Mouse (Mus musculus) myocyte (in vitro differentiated cells): ENCODE measurements at regions not wholly inside any gene's neighbourhood (a gene's known extent, or its start where the extent isn't known, plus 50 kb on each side); places are given as distances from the start of the nearest gene placed in this dataset.
"Not testable (repeated sequence)": the region's sequence is repeated elsewhere in the genome, so short reads cannot be mapped to it uniquely, and the experiment has no call there.

ENCODE experiments used
- H3K27me3 ChIP-seq: one replicate; pipeline ENCODE4 v1.6.1; 2011; ENCODE audit not compliant: control insufficient read depth, insufficient read depth, insufficient read length
- H3K36me3 ChIP-seq: one replicate; pipeline ENCODE4 v1.6.1; 2011; ENCODE audit not compliant: control insufficient read depth, insufficient read depth
- H3K4me2 ChIP-seq: one replicate; pipeline ENCODE4 v1.6.1; 2011; ENCODE audit warnings: low read depth, control low read depth
- H3K4me3 ChIP-seq: one replicate; pipeline ENCODE4 v1.5.1; 2011; ENCODE audit warnings: mild to moderate bottlenecking, control low read depth, moderate library complexity
- H3K79me2 ChIP-seq: one replicate; pipeline ENCODE4 v1.6.1; 2011; ENCODE audit not compliant: control insufficient read depth, insufficient read depth
- H3ac ChIP-seq: one replicate; pipeline ENCODE4 v1.6.1; 2011; ENCODE audit not compliant: control insufficient read depth, insufficient read length
- CEBPB ChIP-seq: IDR thresholded peaks from 2 replicates; pipeline ENCODE4 v1.6.1; 2011; ENCODE audit warnings: mild to moderate bottlenecking, moderate library complexity; ENCODE audit not compliant: poor library complexity, insufficient read depth, severe bottlenecking
- MAX ChIP-seq: IDR thresholded peaks from one replicate; pipeline ENCODE4 v1.6.1; 2011; ENCODE audit warnings: low read depth, mild to moderate bottlenecking, control low read depth
- MYOD1 ChIP-seq, 3 experiments: IDR thresholded peaks; one replicate each; pipeline ENCODE4 v1.6.1; 2011; ENCODE audit warnings: control low read depth in 2 of 3, low read depth in 2 of 3, mild to moderate bottlenecking in 2 of 3, moderate library complexity in 1 of 3; ENCODE audit not compliant: insufficient read length in 2 of 3, control insufficient read depth in 1 of 3
- MYOG ChIP-seq, 3 experiments: IDR thresholded peaks; one replicate each; pipeline ENCODE4 v1.6.1; 2011; ENCODE audit warnings: control low read depth in 2 of 3, low read depth in 2 of 3, mild to moderate bottlenecking in 2 of 3; ENCODE audit not compliant: insufficient read length in 2 of 3, control insufficient read depth in 1 of 3, insufficient read depth in 1 of 3
- POLR2A ChIP-seq: IDR thresholded peaks from one replicate; pipeline ENCODE4 v1.6.1; 2011; ENCODE audit warnings: low read depth, mild to moderate bottlenecking, control low read depth, moderate library complexity; ENCODE audit not compliant: insufficient read length
- POLR2AphosphoS2 ChIP-seq: IDR thresholded peaks from one replicate; pipeline ENCODE4 v1.6.1; 2011; ENCODE audit warnings: low read depth, control low read depth; ENCODE audit not compliant: insufficient read length
- REST ChIP-seq: IDR thresholded peaks from one replicate; pipeline ENCODE4 v1.6.1; 2011; ENCODE audit warnings: mild to moderate bottlenecking, control low read depth, moderate library complexity; ENCODE audit not compliant: insufficient read depth, insufficient read length
- SRF ChIP-seq: IDR thresholded peaks from one replicate; pipeline ENCODE4 v1.6.1; 2011; ENCODE audit warnings: low read depth; ENCODE audit not compliant: control insufficient read depth, insufficient read length
- TCF12 ChIP-seq: IDR thresholded peaks from one replicate; pipeline ENCODE4 v1.6.1; 2011; ENCODE audit warnings: mild to moderate bottlenecking, control low read depth; ENCODE audit not compliant: poor library complexity, insufficient read depth, severe bottlenecking
- TCF3 ChIP-seq: IDR thresholded peaks from one replicate; pipeline ENCODE4 v1.6.1; 2011; ENCODE audit warnings: low read depth, control low read depth; ENCODE audit not compliant: insufficient read length
- USF1 ChIP-seq: IDR thresholded peaks from one replicate; pipeline ENCODE4 v1.6.1; 2011; ENCODE audit warnings: low read depth, mild to moderate bottlenecking, control low read depth, moderate library complexity

DNA sequence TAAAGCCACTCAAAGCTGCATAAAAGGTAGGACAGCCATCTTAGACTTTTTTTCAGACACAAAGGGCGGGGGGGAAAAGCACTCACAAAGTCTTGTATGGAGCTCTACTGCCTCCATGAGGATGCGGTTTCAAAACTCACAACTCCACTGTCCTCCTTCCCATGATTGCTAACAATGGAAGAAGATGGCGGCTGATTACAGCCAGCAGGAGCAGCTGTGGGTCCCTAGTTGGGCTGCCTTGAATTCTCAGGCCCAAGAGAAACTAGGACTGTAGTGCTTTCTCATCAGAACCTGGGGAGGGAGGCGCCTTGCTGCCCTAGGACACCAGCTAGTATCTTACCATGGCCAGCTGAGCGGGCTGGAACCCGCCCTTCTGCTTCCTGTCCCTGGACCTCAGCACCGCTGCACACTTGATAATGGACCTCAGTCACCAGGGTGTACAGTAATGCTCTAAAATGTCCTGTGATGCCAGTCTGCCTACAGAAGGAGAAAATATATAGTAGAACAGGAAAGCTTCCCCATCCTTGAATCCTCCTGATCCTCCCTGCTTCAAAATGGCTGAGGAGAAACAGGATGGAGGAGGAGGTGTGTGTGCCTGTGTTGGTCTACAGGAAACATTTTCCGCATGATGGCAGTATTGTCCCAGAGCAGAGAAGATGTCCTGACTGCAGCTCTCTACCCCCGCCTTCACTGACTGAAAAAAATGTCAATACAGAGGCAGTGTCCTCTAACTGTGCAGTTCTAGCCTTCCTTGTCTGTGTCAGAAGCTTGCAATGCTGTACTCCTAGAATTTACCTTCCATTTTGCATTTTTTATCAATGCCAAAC is 183.7 kb upstream of the Olfr1324 start:
- TF ChIP-seq CEBPB (no peak), MAX (no peak), SRF (no peak), USF1 (no peak), MYOD1 (IDR thresholded peaks at IDR 0.05; ENCODE audit: control insufficient read depth in 1 of 3, insufficient read length in 2 of 3, low read depth in 2 of 3) (no peak), TCF12 (no peak), POLR2AphosphoS2 (no peak), MYOG (IDR thresholded peaks at IDR 0.05; ENCODE audit: control insufficient read depth in 1 of 3, insufficient read depth in 1 of 3, insufficient read length in 2 of 3, low read depth in 2 of 3) (no peak)
- H3ac ChIP-seq: no peak overlapping the region
- no peaks in the 10 kb centered on the region for H3K27me3 ChIP-seq
- H3K4me2 ChIP-seq: no peak overlapping the region
- no peaks in the 10 kb centered on the region for H3K79me2 ChIP-seq
- peaks cover 4% of the 10 kb centered on the region for H3K36me3 ChIP-seq
- no peak overlapping the region for H3K4me3 ChIP-seq

DNA sequence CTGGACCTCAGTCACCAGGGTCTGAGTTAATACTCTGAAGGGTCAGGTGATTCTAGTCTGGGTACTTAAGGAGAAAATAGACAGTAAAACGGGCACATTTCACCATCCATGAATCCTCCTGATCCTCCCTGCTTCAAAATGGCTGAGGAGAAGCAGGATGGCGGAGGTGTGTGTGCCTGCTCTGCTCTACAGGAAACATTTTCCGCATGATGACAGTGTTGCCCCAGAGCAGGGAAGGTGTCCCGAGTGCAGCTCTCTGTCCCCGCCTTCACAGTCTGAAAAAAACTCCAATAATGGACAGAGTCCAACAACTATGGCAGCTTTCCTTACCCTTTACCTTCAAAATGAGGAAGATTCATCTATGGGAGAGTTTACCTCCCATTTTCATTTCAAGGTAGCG is 179.8 kb upstream of the Olfr1324 start:
- not testable (repeated sequence) for H3ac ChIP-seq, H3K27me3 ChIP-seq, H3K79me2 ChIP-seq, H3K36me3 ChIP-seq, H3K4me3 ChIP-seq, H3K4me2 ChIP-seq

DNA sequence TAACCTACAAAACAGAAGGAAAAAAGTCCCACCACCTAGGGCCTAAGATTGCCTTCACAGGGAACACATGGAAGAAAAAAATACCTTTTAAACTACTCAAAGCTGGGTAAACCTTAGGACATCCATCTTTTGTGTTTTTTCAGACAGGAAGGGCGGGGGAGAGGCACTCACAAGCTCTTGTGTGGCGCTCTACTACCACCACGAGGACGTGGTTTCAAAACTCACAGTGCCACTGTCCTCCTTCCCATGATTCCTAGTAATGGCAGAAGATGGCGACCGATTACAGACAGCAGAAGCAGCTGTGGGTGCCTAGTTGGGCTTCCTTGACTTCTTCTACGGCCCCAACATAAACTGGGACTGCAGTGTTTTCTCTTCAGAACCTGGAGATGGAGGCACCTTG is 179.3 kb upstream of the Olfr1324 start:
- no peak overlapping the region for H3K4me2 ChIP-seq
- no peak overlapping the region for H3ac ChIP-seq
- H3K4me3 ChIP-seq: no peak overlapping the region
- peaks cover 4% of the 10 kb centered on the region for H3K36me3 ChIP-seq
- no peaks in the 10 kb centered on the region for H3K27me3 ChIP-seq
- H3K79me2 ChIP-seq: no peaks in the 10 kb centered on the region
- TF ChIP-seq POLR2AphosphoS2: no peak
- no peak for TF ChIP-seq MYOD1 (IDR thresholded peaks at IDR 0.05; ENCODE audit: control insufficient read depth in 1 of 3, insufficient read length in 2 of 3, low read depth in 2 of 3)
- no peak for TF ChIP-seq USF1
- TF ChIP-seq POLR2A: no peak
- no peak for TF ChIP-seq TCF3
- TF ChIP-seq MYOG (IDR thresholded peaks at IDR 0.05; ENCODE audit: control insufficient read depth in 1 of 3, insufficient read depth in 1 of 3, insufficient read length in 2 of 3, low read depth in 2 of 3): no peak
- TF ChIP-seq MAX: no peak
- TF ChIP-seq CEBPB: no peak
- TF ChIP-seq REST: no peak
- TF ChIP-seq TCF12: no peak

DNA sequence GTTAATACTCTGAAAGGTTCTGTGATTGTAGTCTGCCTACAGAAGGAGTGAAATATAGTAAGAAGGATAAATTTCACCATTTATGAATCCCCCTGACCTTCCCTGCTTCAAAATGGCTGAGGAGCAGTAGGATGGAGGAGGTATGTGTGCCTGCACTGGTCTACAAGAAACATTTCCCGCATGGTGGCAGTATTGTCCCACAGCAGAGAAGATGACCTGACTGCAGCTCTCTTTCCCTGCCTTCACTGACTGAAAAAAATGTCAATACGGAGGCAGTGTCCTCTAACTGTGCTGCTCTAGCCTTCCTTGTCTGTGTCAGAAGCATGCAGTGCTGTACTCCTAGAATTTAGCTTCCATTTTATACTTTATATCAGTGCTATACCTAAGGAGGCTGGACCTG is 177.2 kb upstream of the Olfr1324 start:
- H3K4me3 ChIP-seq, H3K36me3 ChIP-seq, H3ac ChIP-seq, H3K4me2 ChIP-seq, H3K79me2 ChIP-seq, H3K27me3 ChIP-seq: not testable (repeated sequence)

DNA sequence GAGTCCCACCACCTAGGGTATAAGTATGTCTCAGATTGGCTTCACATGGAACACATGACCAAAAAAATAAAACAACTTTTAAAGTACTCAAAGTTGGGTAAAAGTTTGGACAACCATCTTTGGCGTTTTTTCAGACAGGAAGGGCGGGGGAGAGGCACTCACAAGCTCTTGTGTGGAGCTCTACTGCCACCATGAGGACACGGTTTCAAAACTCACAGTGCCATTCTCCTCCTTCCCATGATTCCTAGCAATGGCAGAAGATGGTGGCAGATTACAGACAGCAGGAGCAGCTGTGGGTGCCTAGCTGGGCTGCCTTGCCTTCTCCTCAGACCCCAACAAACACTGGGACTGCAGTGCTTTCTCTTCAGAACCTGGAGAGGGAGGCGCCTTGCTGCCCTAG is 176.7 kb upstream of the Olfr1324 start:
- not testable (repeated sequence) for H3K79me2 ChIP-seq, H3K27me3 ChIP-seq, H3ac ChIP-seq, H3K36me3 ChIP-seq, H3K4me2 ChIP-seq, H3K4me3 ChIP-seq

DNA sequence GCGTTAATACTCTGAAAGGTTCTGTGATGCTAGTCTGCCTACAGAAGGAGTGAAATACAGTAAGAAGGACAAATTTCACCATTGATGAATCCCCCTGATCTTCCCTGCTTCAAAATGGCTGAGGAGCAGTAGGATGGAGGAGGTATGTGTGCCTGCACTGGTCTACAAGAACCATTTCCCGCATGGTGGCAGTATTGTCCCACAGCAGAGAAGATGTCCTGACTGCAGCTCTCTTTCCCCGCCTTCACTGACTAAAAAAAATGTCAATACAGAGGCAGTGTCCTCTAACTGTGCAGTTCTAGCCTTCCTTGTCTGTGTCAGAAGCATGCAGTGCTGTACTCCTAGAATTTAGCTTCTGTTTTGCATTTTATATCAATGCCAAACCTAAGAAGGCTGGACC is 174.6 kb upstream of the Olfr1324 start:
- H3K4me2 ChIP-seq, H3K4me3 ChIP-seq: not testable (repeated sequence)

DNA sequence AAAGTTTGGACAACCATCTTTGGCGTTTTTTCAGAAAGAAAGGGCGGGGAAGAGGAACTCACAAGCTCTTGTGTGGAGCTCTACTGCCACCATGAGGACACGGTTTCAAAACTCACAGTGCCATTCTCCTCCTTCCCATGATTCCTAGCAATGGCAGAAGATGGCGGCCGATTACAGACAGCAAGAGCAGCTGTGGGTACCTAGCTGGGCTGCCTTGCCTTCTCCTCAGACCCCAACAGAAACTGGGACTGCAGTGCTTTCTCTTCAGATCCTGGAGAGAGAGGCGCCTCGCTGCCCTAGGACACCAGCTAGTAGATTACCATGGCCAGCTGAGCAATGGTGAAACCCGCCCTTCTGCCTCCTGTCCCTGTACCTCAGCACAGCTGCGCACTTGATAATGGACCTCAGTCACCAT is 174.2 kb upstream of the Olfr1324 start:
- H3K4me2 ChIP-seq, H3K4me3 ChIP-seq, H3K27me3 ChIP-seq, H3K36me3 ChIP-seq, H3K79me2 ChIP-seq, H3ac ChIP-seq: not testable (repeated sequence)

More for the DNA sequence above, 174.6 kb upstream of the Olfr1324 start:
- H3K79me2 ChIP-seq, H3K27me3 ChIP-seq, H3K36me3 ChIP-seq, H3ac ChIP-seq: not testable (repeated sequence)

DNA sequence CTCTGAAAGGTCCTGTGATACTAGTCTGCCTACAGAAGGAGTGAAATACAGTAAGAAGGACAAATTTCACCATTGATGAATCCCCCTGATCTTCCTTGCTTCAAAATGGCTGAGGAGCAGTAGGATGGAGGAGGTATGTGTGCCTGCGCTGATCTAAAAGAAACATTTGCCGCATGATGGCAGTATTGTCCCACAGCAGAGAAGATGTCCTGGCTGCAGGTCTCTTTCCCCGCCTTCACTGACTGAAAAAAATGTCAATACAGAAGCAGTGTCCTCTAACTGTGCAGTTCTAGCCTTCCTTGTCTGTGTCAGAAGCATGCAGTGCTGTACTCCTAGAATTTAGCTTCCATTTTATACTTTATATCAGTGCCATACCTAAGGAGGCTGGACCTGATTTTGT is 172.0 kb upstream of the Olfr1324 start:
- not testable (repeated sequence) for H3K36me3 ChIP-seq, H3K27me3 ChIP-seq, H3ac ChIP-seq, H3K4me2 ChIP-seq, H3K4me3 ChIP-seq, H3K79me2 ChIP-seq
